Mouse (Mus musculus) midbrain, postnatal 0 days (tissue): ENCODE measurements around the gene Map7d3. TPM values are rescaled to one million over a fixed set of nuclear protein-coding genes. Genes with fewer than 3 reads are reported as not detected.

Source experiments
- ATAC-seq: fragments of 200-750 bp; cut with Nextera tagmentation; 2 replicates; pipeline ENCODE4 v1.8.0; 2017; ENCODE audit warnings: moderate number of reproducible peaks, mild to moderate bottlenecking, moderate TSS enrichment, moderate library complexity; ENCODE audit not compliant: low FRiP score
- DNase-seq: peaks from one replicate; pipeline ENCODE4 v3.0.0-alpha.2; 2015; ENCODE audit warnings: low spot score
- H3K27ac ChIP-seq: fragments of 300-500 bp; sonication (generic); 2 replicates; pipeline ENCODE4 v1.5.1; 2014; ENCODE audit warnings: low read depth, mild to moderate bottlenecking, low read length, mixed read lengths
- H3K27me3 ChIP-seq: fragments of 300-500 bp; sonication (generic); 2 replicates; pipeline ENCODE4 v1.6.1; 2014; ENCODE audit warnings: low read length, control low read depth, mixed read lengths; ENCODE audit not compliant: insufficient read depth
- H3K36me3 ChIP-seq: fragments of 300-500 bp; sonication (generic); 2 replicates; pipeline ENCODE4 v1.6.1; 2014; ENCODE audit warnings: low read length, control low read depth, mixed read lengths; ENCODE audit not compliant: insufficient read depth
- H3K4me1 ChIP-seq: fragments of 300-500 bp; sonication (generic); 2 replicates; pipeline ENCODE4 v1.6.1; 2014; ENCODE audit warnings: mild to moderate bottlenecking, control low read depth, antibody characterized with exemption, low read length, mixed read lengths; ENCODE audit not compliant: insufficient read depth
- H3K4me2 ChIP-seq: fragments of 300-500 bp; sonication (generic); 2 replicates; pipeline ENCODE4 v1.6.1; 2014; ENCODE audit warnings: low read depth, mild to moderate bottlenecking, low read length, mixed read lengths; ENCODE audit not compliant: poor library complexity, severe bottlenecking
- H3K4me3 ChIP-seq: fragments of 300-500 bp; sonication (generic); 2 replicates; pipeline ENCODE4 v1.5.1; 2014; ENCODE audit warnings: low read depth, mild to moderate bottlenecking, low read length, moderate library complexity
- H3K9ac ChIP-seq: fragments of 300-500 bp; sonication (generic); replicated peaks from 2 replicates; pipeline ENCODE4 v1.6.1; 2014; ENCODE audit warnings: mild to moderate bottlenecking, low read length, moderate library complexity, mixed read lengths; ENCODE audit not compliant: poor library complexity, severe bottlenecking
- H3K9me3 ChIP-seq: fragments of 300-500 bp; sonication (generic); 2 replicates; pipeline ENCODE4 v1.6.1; 2016; ENCODE audit warnings: low read length, control low read depth
- CTCF ChIP-seq: IDR thresholded peaks from 2 replicates; pipeline ENCODE4 v1.5.1; 2016; ENCODE audit warnings: antibody characterized with exemption, mild to moderate bottlenecking
- WGBS: fragments of 180-500 bp; shearing (Covaris S2); extraction: QIAGEN DNeasy Blood & Tissue Kit; methylation state at CpG from one replicate; pipeline ENCODE4 v1.1.7; 2014; 5-methylcytosine and 5-hydroxymethylcytosine counted together
- polyA plus RNA-seq: library from polyadenylated mRNA; unstranded; fragments of >200 nt; fragmentation: Nextera tagmentation; extraction: Ambion mirVana; gene quantifications from 2 replicates; pipeline ENCODE4 v1.2.1, GENCODE M21; 2015
- total RNA-seq: library from RNA; depleted of rRNA; stranded (reverse); fragments of >200 nt; gene quantifications from 2 replicates; pipeline ENCODE4 v1.2.3, GENCODE M21; 2014

The Map7d3 gene
- total and polyA plus RNA-seq, 2 experiments from 2014 or later, result 0.33 TPM; not detected in 1

GRCm38 (mm10) chrX:56769838-56770237, 52.3 kb downstream of the Map7d3 start:
- no peak for DNase-seq
- no peaks in the 10 kb centered on the region for H3K4me1 ChIP-seq
- no peaks in the 10 kb centered on the region for H3K36me3 ChIP-seq
- no peak overlapping the region for H3K4me2 ChIP-seq
- no peak overlapping the region for H3K9ac ChIP-seq
- H3K27me3 ChIP-seq, result no peaks in the 10 kb centered on the region
- no peak overlapping the region for H3K27ac ChIP-seq
- no peak overlapping the region for H3K4me3 ChIP-seq
- ATAC-seq, result no peak
- H3K9me3 ChIP-seq, result no peaks in the 10 kb centered on the region
- no peak for TF ChIP-seq CTCF

- DNase-seq (no peak), ATAC-seq (no peak)
- Histone ChIP-seq H3K4me3 (no peak overlapping the region), H3K27me3 (no peaks in the 10 kb centered on the region), H3K36me3 (no peaks in the 10 kb centered on the region), H3K27ac (no peak overlapping the region), H3K9me3 (no peaks in the 10 kb centered on the region), H3K9ac (no peak overlapping the region), H3K4me2 (no peak overlapping the region), H3K4me1 (no peaks in the 10 kb centered on the region)
- WGBS, result 88% methylated on average over 3 of the region's 3 CpGs
- TF ChIP-seq CTCF, result no peak
Observed at GRCm38 (mm10) chrX:56760257-56760760, 61.8 kb downstream of the Map7d3 start.

GRCm38 (mm10) chrX:56756352-56756751, 65.8 kb downstream of the Map7d3 start:
- Histone ChIP-seq H3K27me3 (no peaks in the 10 kb centered on the region), H3K36me3 (no peaks in the 10 kb centered on the region), H3K4me2 (no peak overlapping the region), H3K4me3 (no peak overlapping the region), H3K9me3 (no peaks in the 10 kb centered on the region), H3K27ac (no peak overlapping the region), H3K4me1 (no peaks in the 10 kb centered on the region), H3K9ac (no peak overlapping the region)
- ATAC-seq, result no peak
- no peak for TF ChIP-seq CTCF
- DNase-seq, result no peak
- 73% methylated on average over 7 of the region's 7 CpGs for WGBS

GRCm38 (mm10) chrX:56755646-56756045, 66.5 kb downstream of the Map7d3 start:
- H3K27me3 ChIP-seq, result no peaks in the 10 kb centered on the region
- no peak overlapping the region for H3K9ac ChIP-seq
- ATAC-seq (no peak), DNase-seq (peak; percentile 57)
- H3K9me3 ChIP-seq, result no peaks in the 10 kb centered on the region
- H3K4me3 ChIP-seq, result no peak overlapping the region
- H3K4me2 ChIP-seq, result no peak overlapping the region
- H3K4me1 ChIP-seq, result no peaks in the 10 kb centered on the region
- WGBS, result 31% methylated on average over 2 of the region's 2 CpGs
- H3K27ac ChIP-seq, result no peak overlapping the region
- peak; percentile 58 for TF ChIP-seq CTCF
- H3K36me3 ChIP-seq, result no peaks in the 10 kb centered on the region

GRCm38 (mm10) chrX:56753317-56754289, 68.5 kb downstream of the Map7d3 start:
- H3K9ac ChIP-seq, result no peak overlapping the region
- DNase-seq, result no peak

GRCm38 (mm10) chrX:56752144-56752543, 70.0 kb downstream of the Map7d3 start:
- H3K9me3 ChIP-seq, result no peaks in the 10 kb centered on the region
- H3K4me3 ChIP-seq, result no peak overlapping the region
- no peak for ATAC-seq
- no peaks in the 10 kb centered on the region for H3K27me3 ChIP-seq
- H3K9ac ChIP-seq, result no peak overlapping the region
- H3K27ac ChIP-seq, result no peak overlapping the region
- no peaks in the 10 kb centered on the region for H3K4me1 ChIP-seq
- TF ChIP-seq CTCF, result no peak
- no peak for DNase-seq
- H3K4me2 ChIP-seq, result no peak overlapping the region
- 81% methylated on average over 6 of the region's 6 CpGs for WGBS
- H3K36me3 ChIP-seq, result no peaks in the 10 kb centered on the region

More at GRCm38 (mm10) chrX:56753317-56754289, 68.5 kb downstream of the Map7d3 start:
- Histone ChIP-seq H3K4me2 (no peak overlapping the region), H3K9me3 (no peaks in the 10 kb centered on the region), H3K27me3 (no peaks in the 10 kb centered on the region), H3K4me1 (no peaks in the 10 kb centered on the region), H3K27ac (no peak overlapping the region), H3K4me3 (no peak overlapping the region), H3K36me3 (no peaks in the 10 kb centered on the region)
- no peak for ATAC-seq
- 0 out of 2 replicates have a peak, but pooled peaks have one; percentile 7 for TF ChIP-seq CTCF
- WGBS, result 82% methylated on average over 8 of the region's 8 CpGs
